Mouse (Mus musculus) heart, embryonic 15.5 days (tissue): Measurements from ENCODE around the gene Gm11733. TPM values are rescaled to one million over a fixed set of nuclear protein-coding genes. Genes with fewer than 3 reads are reported as not detected.

Source experiments
- ATAC-seq: fragments of 200-750 bp; cut with Nextera tagmentation; replicated peaks from 2 replicates; pipeline ENCODE4 v1.8.0; 2017; ENCODE audit warnings: low read depth, moderate TSS enrichment; ENCODE audit not compliant: insufficient number of reproducible peaks, insufficient read depth, low FRiP score
- H3K27ac ChIP-seq: fragments of 300-500 bp; sonication (generic); 2 replicates; pipeline ENCODE4 v1.5.1; 2015; ENCODE audit warnings: mild to moderate bottlenecking, inconsistent platforms
- H3K27me3 ChIP-seq: fragments of 300-500 bp; sonication (generic); 2 replicates; pipeline ENCODE4 v1.6.1; 2015; ENCODE audit warnings: inconsistent platforms
- H3K36me3 ChIP-seq: fragments of 300-500 bp; sonication (generic); 2 replicates; pipeline ENCODE4 v1.6.1; 2015; ENCODE audit warnings: mild to moderate bottlenecking, inconsistent platforms
- H3K4me1 ChIP-seq: fragments of 300-500 bp; sonication (generic); replicated peaks from 2 replicates; pipeline ENCODE4 v1.6.1; 2015; ENCODE audit warnings: inconsistent platforms
- H3K4me2 ChIP-seq: fragments of 300-500 bp; sonication (generic); 2 replicates; pipeline ENCODE4 v1.6.1; 2015; ENCODE audit warnings: inconsistent platforms, mild to moderate bottlenecking, moderate library complexity
- H3K4me3 ChIP-seq: fragments of 300-500 bp; sonication (generic); 2 replicates; pipeline ENCODE4 v1.5.1; 2015; ENCODE audit warnings: mild to moderate bottlenecking, inconsistent platforms
- H3K9ac ChIP-seq: fragments of 300-500 bp; sonication (generic); 2 replicates; pipeline ENCODE4 v1.6.1; 2015; ENCODE audit warnings: mild to moderate bottlenecking, inconsistent platforms
- H3K9me3 ChIP-seq: fragments of 300-500 bp; sonication (generic); replicated peaks from 2 replicates; pipeline ENCODE4 v1.6.1; 2016; ENCODE audit warnings: inconsistent platforms
- WGBS: fragments of 180-500 bp; shearing (Covaris S2); methylation state at CpG from one replicate; pipeline ENCODE4 v1.1.7; 2015; ENCODE audit warnings: mixed read lengths; 5-methylcytosine and 5-hydroxymethylcytosine counted together
- polyA plus RNA-seq: library from polyadenylated mRNA; unstranded; fragments of >200 nt; fragmentation: Nextera tagmentation; extraction: Ambion mirVana; gene quantifications from 2 replicates; pipeline ENCODE4 v1.2.1, GENCODE M21; 2015

Gm11733 gene
- polyA plus RNA-seq, 1 experiment from 2014 or later, result not detected

GRCm38 (mm10) chr11:117478271-117479006 is 5.7 kb upstream of the Gm11733 start:
- Histone ChIP-seq H3K36me3 (no peaks in the 10 kb centered on the region), H3K4me1 (peaks cover 30% of the 10 kb centered on the region), H3K27me3 (peaks cover 7% of the 10 kb centered on the region), H3K4me2 (no peak overlapping the region), H3K9ac (no peak overlapping the region), H3K27ac (0 out of 2 replicates have a peak overlapping the region, but pooled peaks have one; percentile 7), H3K9me3 (no peaks in the 10 kb centered on the region), H3K4me3 (no peak overlapping the region)
- WGBS, result 62% methylated on average over 10 of the region's 10 CpGs
- ATAC-seq, result no peak

GRCm38 (mm10) chr11:117479007-117479719 is 5.0 kb upstream of the Gm11733 start:
- Histone ChIP-seq H3K4me1 (peaks cover 32% of the 10 kb centered on the region), H3K9me3 (no peaks in the 10 kb centered on the region), H3K9ac (no peak overlapping the region), H3K36me3 (no peaks in the 10 kb centered on the region), H3K27me3 (peaks cover 7% of the 10 kb centered on the region), H3K27ac (peak overlapping the region; percentile 7), H3K4me2 (peak overlapping the region; percentile 17; the same call in 1 of the 2 replicates), H3K4me3 (no peak overlapping the region)
- WGBS, result 15% methylated on average over 13 of the region's 13 CpGs
- no peak; the same call in 1 of the 2 replicates for ATAC-seq

GRCm38 (mm10) chr11:117479746-117480145 is 4.4 kb upstream of the Gm11733 start:
- Histone ChIP-seq H3K4me2 (no peak overlapping the region), H3K4me1 (peaks cover 32% of the 10 kb centered on the region), H3K9ac (no peak overlapping the region), H3K27ac (peak overlapping the region; percentile 7; the same call in 1 of the 2 replicates), H3K27me3 (peaks cover 7% of the 10 kb centered on the region), H3K36me3 (no peaks in the 10 kb centered on the region), H3K9me3 (no peaks in the 10 kb centered on the region), H3K4me3 (no peak overlapping the region)
- 42% methylated on average over 12 of the region's 12 CpGs for WGBS
- no peak for ATAC-seq

- 13% methylated on average over 11 of the region's 11 CpGs for WGBS
- Histone ChIP-seq H3K9ac (peak overlapping the region; percentile 30; the same call in 1 of the 2 replicates), H3K4me2 (peak overlapping the region; percentile 78), H3K4me3 (peak overlapping the region; percentile 40), H3K27me3 (peaks cover 7% of the 10 kb centered on the region), H3K36me3 (no peaks in the 10 kb centered on the region), H3K9me3 (no peaks in the 10 kb centered on the region), H3K4me1 (peaks cover 28% of the 10 kb centered on the region), H3K27ac (peak overlapping the region; percentile 64)
- ATAC-seq, result no peak
These were observed 1.9 kb upstream of the Gm11733 start for GRCm38 (mm10) chr11:117482300-117482676.

- peak overlapping the region; percentile 42 for H3K9ac ChIP-seq
- no peaks in the 10 kb centered on the region for H3K36me3 ChIP-seq
- peak; percentile 65 for ATAC-seq
- H3K4me3 ChIP-seq, result peak overlapping the region; percentile 40
- WGBS, result under 1% methylated on average over 25 of the region's 26 CpGs
- no peaks in the 10 kb centered on the region for H3K9me3 ChIP-seq
- H3K4me2 ChIP-seq, result peak overlapping the region; percentile 78
- H3K27me3 ChIP-seq, result peaks cover 7% of the 10 kb centered on the region
- peak overlapping the region; percentile 64 for H3K27ac ChIP-seq
- peaks cover 28% of the 10 kb centered on the region for H3K4me1 ChIP-seq
These were observed 1.3 kb upstream of the Gm11733 start for GRCm38 (mm10) chr11:117482677-117483511.

GRCm38 (mm10) chr11:117491408-117492208 is 7.4 kb downstream of the Gm11733 start:
- H3K4me3 ChIP-seq, result no peak overlapping the region
- no peaks in the 10 kb centered on the region for H3K9me3 ChIP-seq
- ATAC-seq, result no peak
- no peak overlapping the region for H3K9ac ChIP-seq
- no peaks in the 10 kb centered on the region for H3K4me1 ChIP-seq
- WGBS, result 75% methylated on average over 17 of the region's 17 CpGs
- no peaks in the 10 kb centered on the region for H3K36me3 ChIP-seq
- H3K4me2 ChIP-seq, result no peak overlapping the region
- no peak overlapping the region for H3K27ac ChIP-seq
- peaks cover 26% of the 10 kb centered on the region for H3K27me3 ChIP-seq

GRCm38 (mm10) chr11:117492209-117492505 is 8.0 kb downstream of the Gm11733 start:
- no peak overlapping the region for H3K4me2 ChIP-seq
- no peak for ATAC-seq
- H3K27me3 ChIP-seq, result peaks cover 26% of the 10 kb centered on the region
- H3K9me3 ChIP-seq, result no peaks in the 10 kb centered on the region
- H3K9ac ChIP-seq, result no peak overlapping the region
- H3K36me3 ChIP-seq, result no peaks in the 10 kb centered on the region
- H3K4me1 ChIP-seq, result peaks cover 2% of the 10 kb centered on the region; the same call in 1 of the 2 replicates
- 79% methylated on average over 1 of the region's 1 CpGs for WGBS
- H3K27ac ChIP-seq, result no peak overlapping the region
- no peak overlapping the region for H3K4me3 ChIP-seq

GRCm38 (mm10) chr11:117496812-117497211 is 12.6 kb downstream of the Gm11733 start:
- Histone ChIP-seq H3K27ac (no peak overlapping the region), H3K36me3 (no peaks in the 10 kb centered on the region), H3K4me3 (no peak overlapping the region), H3K9me3 (no peaks in the 10 kb centered on the region), H3K4me2 (no peak overlapping the region), H3K4me1 (peaks cover 9% of the 10 kb centered on the region), H3K27me3 (peaks cover 26% of the 10 kb centered on the region), H3K9ac (no peak overlapping the region)
- no peak for ATAC-seq
- WGBS, result 50% methylated on average over 4 of the region's 4 CpGs

GRCm38 (mm10) chr11:117497256-117498136 is 13.3 kb downstream of the Gm11733 start:
- Histone ChIP-seq H3K4me3 (no peak overlapping the region), H3K27ac (no peak overlapping the region), H3K36me3 (no peaks in the 10 kb centered on the region), H3K4me2 (peak overlapping the region; percentile 3; the same call in 1 of the 2 replicates), H3K9me3 (no peaks in the 10 kb centered on the region), H3K4me1 (peaks cover 9% of the 10 kb centered on the region), H3K27me3 (peaks cover 26% of the 10 kb centered on the region), H3K9ac (no peak overlapping the region)
- 28% methylated on average over 16 of the region's 16 CpGs for WGBS
- ATAC-seq, result peak; percentile 64

GRCm38 (mm10) chr11:117498137-117498511 is 14.0 kb downstream of the Gm11733 start:
- H3K27ac ChIP-seq, result no peak overlapping the region
- WGBS, result 78% methylated on average over 1 of the region's 1 CpGs
- no peaks in the 10 kb centered on the region for H3K9me3 ChIP-seq
- no peak overlapping the region for H3K9ac ChIP-seq
- no peak; the same call in 1 of the 2 replicates for ATAC-seq
- peaks cover 9% of the 10 kb centered on the region for H3K4me1 ChIP-seq
- H3K4me2 ChIP-seq, result no peak overlapping the region
- no peak overlapping the region for H3K4me3 ChIP-seq
- H3K36me3 ChIP-seq, result no peaks in the 10 kb centered on the region
- peaks cover 26% of the 10 kb centered on the region for H3K27me3 ChIP-seq
